Mouse (Mus musculus) forebrain, embryonic 13.5 days (tissue): Measurements from ENCODE around the gene 4930539E08Rik. TPM values are rescaled to one million over a fixed set of nuclear protein-coding genes. Genes with fewer than 3 reads are reported as not detected.
A peak's percentile ranks its signal among the peaks of the same experiment; 100 is the strongest.

Experiments
- ATAC-seq: fragments of 200-750 bp; cut with Nextera tagmentation; 2 replicates; pipeline ENCODE4 v1.8.0; 2017
- H3K27ac ChIP-seq: fragments of 300-500 bp; sonication (generic); 2 replicates; pipeline ENCODE4 v1.5.1; 2015; ENCODE audit warnings: inconsistent platforms, mild to moderate bottlenecking, moderate library complexity
- H3K27me3 ChIP-seq: fragments of 300-500 bp; sonication (generic); 2 replicates; pipeline ENCODE4 v1.6.1; 2015; ENCODE audit warnings: mild to moderate bottlenecking, inconsistent platforms
- H3K36me3 ChIP-seq: fragments of 300-500 bp; sonication (generic); 2 replicates; pipeline ENCODE4 v1.6.1; 2015; ENCODE audit warnings: mild to moderate bottlenecking, inconsistent platforms; ENCODE audit not compliant: poor library complexity, severe bottlenecking
- H3K4me1 ChIP-seq: fragments of 300-500 bp; sonication (generic); 2 replicates; pipeline ENCODE4 v1.6.1; 2015; ENCODE audit warnings: inconsistent platforms
- H3K4me2 ChIP-seq: fragments of 300-500 bp; sonication (generic); 2 replicates; pipeline ENCODE4 v1.6.1; 2015; ENCODE audit warnings: inconsistent platforms, mild to moderate bottlenecking, moderate library complexity
- H3K4me3 ChIP-seq: fragments of 300-500 bp; sonication (generic); 2 replicates; pipeline ENCODE4 v1.5.1; 2015; ENCODE audit warnings: mild to moderate bottlenecking, inconsistent platforms
- H3K9ac ChIP-seq: fragments of 300-500 bp; sonication (generic); 2 replicates; pipeline ENCODE4 v1.6.1; 2015; ENCODE audit warnings: mild to moderate bottlenecking, inconsistent platforms
- H3K9me3 ChIP-seq: fragments of 300-500 bp; sonication (generic); replicated peaks from 2 replicates; pipeline ENCODE4 v1.6.1; 2016; ENCODE audit warnings: inconsistent platforms
- WGBS: fragments of 180-500 bp; shearing (Covaris S2); methylation state at CpG from one replicate; pipeline ENCODE4 v1.1.7; 2015; 5-methylcytosine and 5-hydroxymethylcytosine counted together
- polyA plus RNA-seq: library from polyadenylated mRNA; unstranded; fragments of >200 nt; fragmentation: Nextera tagmentation; extraction: Ambion mirVana; gene quantifications from 2 replicates; pipeline ENCODE4 v1.2.1, GENCODE M21; 2015

Gene 4930539E08Rik
- polyA plus RNA-seq, 1 experiment from 2014 or later = 0.15 TPM

DNA sequence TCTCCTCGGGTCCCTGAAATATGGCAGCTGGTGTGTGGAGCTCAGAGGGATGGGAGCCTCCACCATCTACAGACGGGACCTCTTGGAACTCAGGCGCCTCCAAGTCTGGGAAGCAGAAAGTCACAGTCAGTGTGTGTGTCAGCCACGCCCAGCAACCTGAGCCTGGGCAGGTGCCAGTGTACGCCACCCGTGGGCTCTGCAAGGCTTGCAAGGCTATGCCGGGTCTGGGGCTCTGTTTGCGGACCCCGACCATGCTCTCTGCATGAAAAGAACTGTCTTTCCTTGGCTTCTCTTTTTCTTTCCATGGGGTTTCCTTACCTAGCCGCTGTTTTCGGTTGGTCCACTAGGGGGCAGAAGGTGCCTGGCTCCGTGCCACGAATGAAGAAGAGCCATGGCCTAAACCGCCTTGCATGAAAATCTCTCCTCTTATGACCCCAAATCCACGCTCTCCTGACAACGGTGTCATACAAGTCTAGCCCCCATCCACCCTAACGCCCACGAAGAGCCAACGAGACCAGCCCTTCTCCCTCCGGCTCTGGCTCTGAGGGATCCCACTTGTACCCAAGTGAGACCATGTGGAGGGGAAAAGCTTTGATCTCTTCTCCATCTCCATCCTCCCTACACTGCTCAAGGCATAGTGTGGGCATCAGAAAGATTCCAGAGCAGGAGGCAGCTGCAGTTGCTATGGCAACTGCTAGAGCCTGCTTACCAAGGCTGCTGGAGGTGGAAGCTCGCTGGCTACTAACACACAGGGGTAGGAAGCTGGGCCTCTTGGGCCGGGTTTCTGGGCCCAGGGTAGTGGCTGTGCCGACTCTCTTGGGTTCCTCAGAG is 10.4 kb downstream of the 4930539E08Rik start:
- Histone ChIP-seq H3K9ac (0 out of 2 replicates have a peak overlapping the region, but pooled peaks have one; percentile 12), H3K36me3 (no peaks in the 10 kb centered on the region), H3K4me3 (no peak overlapping the region), H3K4me1 (peaks cover 18% of the 10 kb centered on the region), H3K9me3 (no peaks in the 10 kb centered on the region), H3K4me2 (no peak overlapping the region), H3K27me3 (peaks cover 13% of the 10 kb centered on the region), H3K27ac (peak overlapping the region; percentile 51)
- 27% methylated on average over 23 of the region's 23 CpGs for WGBS
- ATAC-seq = peak; percentile 71

DNA sequence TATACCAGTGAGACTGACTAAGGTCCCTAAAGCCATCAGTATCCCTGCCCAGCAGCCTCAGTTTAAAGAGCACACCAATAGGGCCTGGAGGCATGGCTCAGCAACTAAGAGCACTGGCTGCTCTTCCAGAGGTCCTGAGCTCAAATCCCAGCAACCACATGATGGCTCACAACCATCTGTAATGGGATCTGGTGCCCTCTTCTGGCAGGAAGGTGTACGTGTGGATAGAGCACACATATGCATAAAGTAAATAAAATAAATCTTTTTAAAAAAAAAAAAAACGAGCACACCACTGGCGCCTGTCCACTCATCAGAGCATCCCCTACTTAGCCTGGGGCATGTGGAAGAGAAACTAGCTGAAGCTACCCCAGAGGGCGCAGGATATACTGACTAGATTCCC is 13.6 kb downstream of the 4930539E08Rik start:
- H3K4me1 ChIP-seq = peaks cover 10% of the 10 kb centered on the region
- no peak overlapping the region for H3K4me2 ChIP-seq
- H3K4me3 ChIP-seq = no peak overlapping the region
- no peaks in the 10 kb centered on the region for H3K36me3 ChIP-seq
- H3K9me3 ChIP-seq = no peaks in the 10 kb centered on the region
- no peak overlapping the region for H3K27ac ChIP-seq
- no peak overlapping the region for H3K9ac ChIP-seq
- no peaks in the 10 kb centered on the region for H3K27me3 ChIP-seq
- 75% methylated on average over 4 of the region's 4 CpGs for WGBS
- ATAC-seq = no peak

DNA sequence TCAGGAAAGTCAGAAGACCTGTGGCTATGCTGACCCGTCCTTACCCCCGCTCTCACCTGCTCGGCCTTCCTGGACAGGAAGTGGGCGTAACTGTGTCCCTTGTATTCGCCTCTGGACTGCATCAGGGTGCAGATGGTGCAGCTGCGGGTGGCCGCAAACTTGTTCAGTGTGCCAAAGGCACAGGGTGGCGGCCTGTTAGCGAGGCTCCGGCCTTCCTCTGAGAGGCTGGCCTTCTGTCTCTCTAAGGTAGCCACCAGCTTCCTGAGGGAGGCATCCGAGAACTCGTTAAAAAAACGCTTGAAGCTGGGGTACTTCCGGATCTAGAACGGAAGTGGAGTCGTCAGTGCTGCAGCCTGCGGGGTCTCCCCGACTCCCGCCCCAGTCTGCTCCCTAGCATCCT is 15.7 kb downstream of the 4930539E08Rik start:
- no peak overlapping the region for H3K4me3 ChIP-seq
- H3K36me3 ChIP-seq = no peaks in the 10 kb centered on the region
- no peak for ATAC-seq
- H3K4me2 ChIP-seq = no peak overlapping the region
- H3K4me1 ChIP-seq = peaks cover under 1% of the 10 kb centered on the region
- H3K9me3 ChIP-seq = no peaks in the 10 kb centered on the region
- no peak overlapping the region for H3K9ac ChIP-seq
- WGBS = 82% methylated on average over 19 of the region's 19 CpGs
- H3K27me3 ChIP-seq = no peaks in the 10 kb centered on the region
- no peak overlapping the region for H3K27ac ChIP-seq

DNA sequence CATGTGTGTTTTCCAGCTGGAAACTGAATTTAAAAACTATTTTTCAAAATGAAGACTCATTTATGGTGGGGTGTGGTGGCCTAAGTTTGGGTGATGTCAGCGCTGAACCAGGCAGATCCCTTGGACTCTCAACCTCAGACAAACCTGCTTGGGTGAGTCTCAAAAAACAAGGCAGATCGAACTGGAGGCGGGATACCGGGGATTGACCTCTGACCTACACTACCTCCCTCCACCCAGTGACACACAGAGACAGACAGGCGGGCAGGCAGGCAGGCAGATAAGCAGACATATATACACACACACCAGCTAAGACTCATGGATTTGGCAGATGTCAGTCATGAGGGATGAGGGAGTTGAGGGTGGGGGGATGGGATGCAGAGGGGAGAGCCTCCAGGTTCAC is 16.9 kb downstream of the 4930539E08Rik start:
- H3K4me1 ChIP-seq = no peaks in the 10 kb centered on the region
- no peaks in the 10 kb centered on the region for H3K36me3 ChIP-seq
- no peak for ATAC-seq
- 78% methylated on average over 5 of the region's 5 CpGs for WGBS
- no peaks in the 10 kb centered on the region for H3K9me3 ChIP-seq
- H3K4me2 ChIP-seq = no peak overlapping the region
- no peaks in the 10 kb centered on the region for H3K27me3 ChIP-seq
- no peak overlapping the region for H3K4me3 ChIP-seq
- no peak overlapping the region for H3K27ac ChIP-seq
- H3K9ac ChIP-seq = no peak overlapping the region

DNA sequence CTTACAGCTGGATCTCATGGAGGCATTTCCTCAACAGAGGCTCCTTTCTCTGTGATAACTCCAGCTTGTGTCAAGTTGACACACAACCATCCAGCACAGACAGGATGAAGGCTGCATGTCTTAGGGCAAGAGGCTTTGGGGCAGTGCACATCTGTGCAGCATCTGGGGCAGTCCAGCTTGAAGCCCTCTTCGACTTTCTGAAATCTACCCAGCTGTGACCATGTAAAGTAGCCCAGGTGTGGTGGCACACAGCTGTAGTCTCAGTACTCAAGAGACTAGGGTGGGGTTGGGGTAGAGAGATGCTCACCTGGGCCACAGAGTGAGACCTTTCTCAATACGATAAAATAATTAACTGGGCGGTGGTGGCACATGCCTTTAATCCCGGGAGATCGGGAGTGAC is 17.3 kb downstream of the 4930539E08Rik start:
- 92% methylated on average over 5 of the region's 5 CpGs for WGBS
- no peak for ATAC-seq
- Histone ChIP-seq H3K9ac (no peak overlapping the region), H3K9me3 (no peaks in the 10 kb centered on the region), H3K36me3 (no peaks in the 10 kb centered on the region), H3K4me3 (no peak overlapping the region), H3K27me3 (no peaks in the 10 kb centered on the region), H3K4me1 (no peaks in the 10 kb centered on the region), H3K4me2 (no peak overlapping the region), H3K27ac (no peak overlapping the region)

DNA sequence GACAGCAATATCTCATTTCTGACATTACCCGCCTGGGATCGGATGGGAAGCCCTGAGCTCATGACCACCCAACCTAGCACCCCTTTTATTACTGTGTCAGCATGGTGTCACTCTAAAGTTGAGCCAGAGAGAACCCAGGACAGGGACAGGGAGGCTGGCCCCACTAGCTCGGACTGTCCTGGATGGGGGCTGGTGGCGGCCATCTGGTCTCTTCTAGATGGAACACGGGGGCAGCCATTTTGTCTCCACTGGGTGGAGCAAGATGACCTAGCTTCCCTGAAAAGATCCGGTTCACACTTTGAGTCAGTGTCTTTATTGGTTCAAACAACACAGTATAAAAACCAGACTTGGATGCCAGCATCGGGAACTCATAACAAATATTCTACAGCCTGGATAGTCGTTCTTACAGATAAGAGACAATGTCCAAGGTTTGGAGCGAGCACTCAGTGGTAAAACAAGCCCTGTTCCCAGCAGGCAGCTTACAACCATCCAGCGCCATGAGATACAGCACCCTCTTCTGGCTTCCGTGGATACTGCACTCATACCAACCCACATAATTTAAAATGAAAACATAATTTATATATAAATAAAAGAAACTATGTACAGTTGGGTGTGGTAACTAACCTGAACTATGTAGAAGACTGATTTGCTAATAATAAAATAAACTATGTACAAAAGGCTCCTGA is 18.9 kb downstream of the 4930539E08Rik start:
- H3K4me3 ChIP-seq = no peak overlapping the region
- 94% methylated on average over 11 of the region's 11 CpGs for WGBS
- no peak overlapping the region for H3K9ac ChIP-seq
- no peak overlapping the region for H3K27ac ChIP-seq
- H3K4me1 ChIP-seq = no peaks in the 10 kb centered on the region
- H3K27me3 ChIP-seq = no peaks in the 10 kb centered on the region
- no peak for ATAC-seq
- H3K4me2 ChIP-seq = no peak overlapping the region
- H3K9me3 ChIP-seq = no peaks in the 10 kb centered on the region
- no peaks in the 10 kb centered on the region for H3K36me3 ChIP-seq

DNA sequence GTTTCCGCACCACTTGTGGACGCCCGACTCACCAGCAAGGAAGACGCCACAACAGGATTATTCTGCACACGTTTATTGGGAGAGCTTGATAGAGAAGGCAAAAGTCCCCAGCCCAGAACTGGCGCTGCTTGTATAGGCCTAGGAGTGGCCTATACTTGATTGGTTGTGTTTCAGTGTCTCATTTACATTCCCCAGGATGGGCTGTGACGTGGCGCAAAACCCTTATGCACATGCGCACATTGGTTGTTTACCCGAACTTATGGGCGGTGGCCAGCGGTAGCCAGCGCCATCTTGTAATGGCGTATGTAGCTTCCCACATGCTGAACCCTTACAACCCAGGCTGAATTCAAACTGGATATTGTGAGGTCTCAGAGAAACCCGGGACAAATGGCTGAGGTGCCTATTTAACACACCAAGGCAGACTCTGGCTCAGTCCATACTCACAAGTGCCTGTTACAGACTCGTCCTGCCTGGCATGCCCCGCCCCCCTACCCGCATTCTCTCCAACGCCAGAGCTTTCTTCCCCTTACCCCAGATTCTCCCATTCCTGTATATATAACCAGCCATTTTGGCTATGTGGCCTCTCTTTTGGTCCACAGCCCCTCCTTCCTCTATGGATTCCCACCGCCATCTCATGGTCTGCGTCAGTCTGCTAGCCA is 19.8 kb downstream of the 4930539E08Rik start:
- 95% methylated on average over 21 of the region's 21 CpGs for WGBS
- Histone ChIP-seq H3K36me3 (no peaks in the 10 kb centered on the region), H3K27ac (no peak overlapping the region), H3K9ac (no peak overlapping the region), H3K4me2 (no peak overlapping the region), H3K9me3 (no peaks in the 10 kb centered on the region), H3K4me1 (no peaks in the 10 kb centered on the region), H3K27me3 (no peaks in the 10 kb centered on the region), H3K4me3 (no peak overlapping the region)
- no peak for ATAC-seq

DNA sequence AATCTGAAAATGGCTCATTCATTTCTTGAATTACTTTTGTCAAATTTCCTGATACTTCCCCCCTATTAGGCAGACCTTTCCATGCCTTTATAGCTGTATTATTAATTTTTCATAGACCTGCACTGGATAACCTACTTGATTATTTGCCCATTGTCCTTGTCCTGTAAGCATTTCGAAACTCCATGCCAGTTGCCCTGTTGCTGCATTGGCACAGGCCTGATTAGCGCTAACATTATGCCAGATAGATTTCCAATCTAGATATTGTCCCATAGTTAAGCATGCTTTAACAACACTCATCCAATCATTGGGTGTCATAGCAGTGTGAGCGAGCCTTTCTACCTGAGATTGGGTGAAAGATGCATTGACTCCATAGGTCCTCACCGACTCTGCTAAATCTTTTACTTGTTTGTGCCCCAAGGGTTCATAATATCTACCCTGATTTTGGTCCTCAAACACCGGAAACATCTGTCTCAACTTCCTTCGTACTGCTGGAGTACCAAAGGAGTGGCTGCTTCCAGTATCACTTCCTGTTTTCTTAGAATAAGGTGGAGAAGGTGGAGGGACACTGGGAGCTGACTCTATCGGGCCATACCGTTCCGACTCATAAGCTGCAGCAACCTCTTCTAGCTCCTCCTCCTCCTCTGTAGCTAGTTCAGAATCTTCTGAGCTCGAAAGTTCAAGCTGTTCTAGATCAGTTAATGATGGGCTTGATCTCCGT is 20.9 kb downstream of the 4930539E08Rik start:
- no peak overlapping the region for H3K4me3 ChIP-seq
- 91% methylated on average over 11 of the region's 11 CpGs for WGBS
- H3K9ac ChIP-seq = no peak overlapping the region
- H3K4me2 ChIP-seq = no peak overlapping the region
- no peaks in the 10 kb centered on the region for H3K36me3 ChIP-seq
- no peaks in the 10 kb centered on the region; the same call in 1 of the 2 replicates for H3K9me3 ChIP-seq
- H3K27ac ChIP-seq = no peak overlapping the region
- ATAC-seq = no peak
- no peaks in the 10 kb centered on the region for H3K27me3 ChIP-seq
- no peaks in the 10 kb centered on the region for H3K4me1 ChIP-seq

DNA sequence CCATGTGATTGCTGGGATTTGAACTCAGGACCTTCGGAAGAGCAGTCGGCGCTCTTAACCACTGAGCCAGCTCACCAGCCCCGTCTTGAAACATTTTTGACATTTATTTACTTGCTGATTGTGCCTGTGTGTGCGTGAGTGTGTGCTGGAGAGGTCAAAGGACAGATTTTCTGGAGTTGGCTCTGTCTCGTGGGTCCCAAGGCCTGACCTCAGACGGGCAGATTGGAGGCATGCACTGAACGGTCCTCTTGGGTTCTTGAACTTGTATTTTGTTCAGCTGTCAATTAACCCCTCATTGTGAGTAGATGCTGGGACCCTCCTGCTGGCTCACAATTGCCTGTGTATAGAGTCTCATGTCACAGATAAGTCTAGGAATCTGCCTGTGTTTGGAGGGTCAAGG is 28.9 kb downstream of the 4930539E08Rik start:
- Histone ChIP-seq H3K9me3 (peaks cover 10% of the 10 kb centered on the region), H3K27me3 (0 out of 2 replicates have a peak, but pooled peaks cover 4% of the 10 kb centered on the region), H3K9ac (no peak overlapping the region), H3K4me1 (no peaks in the 10 kb centered on the region), H3K36me3 (no peaks in the 10 kb centered on the region), H3K4me2 (no peak overlapping the region), H3K27ac (no peak overlapping the region), H3K4me3 (no peak overlapping the region)
- no peak for ATAC-seq
- 80% methylated on average over 8 of the region's 8 CpGs for WGBS

DNA sequence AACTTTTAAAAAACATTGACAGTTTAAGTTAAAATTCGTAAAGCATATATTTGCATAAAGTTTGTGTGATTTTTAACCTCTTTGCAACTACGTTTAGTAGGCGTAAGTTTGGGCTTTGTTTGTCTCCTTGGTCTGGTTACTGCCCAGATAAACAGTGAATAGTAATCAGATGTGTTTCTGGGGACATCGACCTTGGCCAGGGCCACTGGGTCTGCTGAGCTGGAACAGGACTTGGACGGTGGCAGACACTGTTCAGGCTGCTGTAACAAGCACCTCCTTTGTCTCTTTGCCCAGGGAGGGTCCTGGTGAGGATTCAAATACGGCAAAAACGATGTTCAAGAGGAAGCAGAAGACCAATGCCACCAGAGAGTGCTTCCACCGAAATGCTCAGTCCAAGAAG is 29.9 kb downstream of the 4930539E08Rik start:
- peaks cover 10% of the 10 kb centered on the region; the same call in 1 of the 2 replicates for H3K27me3 ChIP-seq
- H3K9ac ChIP-seq = no peak overlapping the region
- peaks cover under 1% of the 10 kb centered on the region; the same call in 1 of the 2 replicates for H3K4me1 ChIP-seq
- ATAC-seq = no peak
- no peaks in the 10 kb centered on the region for H3K36me3 ChIP-seq
- no peak overlapping the region for H3K27ac ChIP-seq
- peaks cover 10% of the 10 kb centered on the region for H3K9me3 ChIP-seq
- 87% methylated on average over 8 of the region's 8 CpGs for WGBS
- no peak overlapping the region for H3K4me3 ChIP-seq
- H3K4me2 ChIP-seq = no peak overlapping the region

DNA sequence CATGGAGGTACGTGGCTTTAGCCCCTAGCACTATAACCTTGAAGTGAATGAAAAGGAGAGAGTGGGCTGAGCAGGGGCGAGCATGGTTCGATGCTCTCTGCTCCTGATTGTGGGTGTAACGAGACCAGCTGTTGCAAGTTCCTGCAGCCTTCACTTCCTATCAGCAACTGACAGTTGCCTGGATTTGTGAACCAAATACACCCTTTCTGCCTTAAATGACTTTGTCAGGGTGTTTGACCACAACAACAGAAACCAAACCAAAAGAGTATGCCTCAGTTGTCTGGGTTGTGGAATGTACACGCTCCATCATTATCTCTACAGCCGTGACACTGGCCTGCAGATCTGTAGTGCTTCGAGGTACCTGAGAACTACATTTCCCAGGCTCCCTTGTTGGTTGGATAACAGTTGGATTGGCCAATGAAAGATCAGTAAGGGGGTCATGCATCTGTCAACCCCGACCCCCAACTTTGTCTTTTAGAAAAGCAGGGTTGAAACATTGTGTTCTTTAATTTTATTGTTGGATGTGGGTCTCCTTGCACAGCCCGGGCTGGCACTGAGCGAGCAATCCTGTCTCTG is 31.1 kb downstream of the 4930539E08Rik start:
- H3K36me3 ChIP-seq = no peaks in the 10 kb centered on the region
- H3K4me2 ChIP-seq = no peak overlapping the region
- peaks cover 10% of the 10 kb centered on the region for H3K9me3 ChIP-seq
- H3K4me1 ChIP-seq = peaks cover 4% of the 10 kb centered on the region; the same call in 1 of the 2 replicates
- no peak overlapping the region for H3K9ac ChIP-seq
- WGBS = 77% methylated on average over 10 of the region's 10 CpGs
- no peak for ATAC-seq
- no peak overlapping the region for H3K27ac ChIP-seq
- no peak overlapping the region for H3K4me3 ChIP-seq
- H3K27me3 ChIP-seq = peaks cover 10% of the 10 kb centered on the region
